In genomic region chr8:117454516-117455116, GRCm38 (mm10) we compare ENCODE assay signal across 16 mouse cellular contexts. TPM values are rescaled to one million over a fixed set of nuclear protein-coding genes. Genes with fewer than 3 reads are reported as not detected.
DNase-seq lines count a peak whose midpoint lies in the region; TF ChIP-seq lines count a peak whose summit lies in the region.
"Had no signal": no experiment of that assay in that cellular context is flagged by ENCODE, and none has a peak within 500 bp of the region (broad histone marks: within the 10 kb centered on the region; RNA-seq: fewer than 3 reads in every experiment).

No protein-coding gene starts in this region.

- TF ChIP-seq CTCF in layer of hippocampus, adult 2 months (conservative IDR thresholded peaks at IDR 0.05) = no peak

- peak; percentile 67 for DNase-seq in adrenal gland, adult 2 months
- no peak for DNase-seq in adrenal gland, postnatal 4 days (ENCODE audit: low spot score in 2 of 2)
- no peak for DNase-seq in layer of hippocampus, adult 2 months (ENCODE audit: low spot score in 2 of 2)
- DNase-seq in layer of hippocampus, adult 9-10 months (ENCODE audit: low spot score) = no peak
- DNase-seq in urinary bladder, postnatal 25 days (ENCODE audit: low spot score) = peak; percentile 21
- DNase-seq in urinary bladder, adult 2 months (ENCODE audit: low spot score) = no peak
- no peak for DNase-seq in kidney, postnatal 36 days
- DNase-seq in layer of hippocampus, postnatal 10 days (ENCODE audit: low spot score in 2 of 2) = no peak
- DNase-seq: B cell, adult 2 months; cerebellum, postnatal 36 days; kidney, adult 11 months; liver, embryonic 13.5 days; lung, postnatal 14 days had no signal

- H3K4me3 ChIP-seq in layer of hippocampus, adult 2 months = no peak overlapping the region
- H3K4me3 ChIP-seq: embryonic facial prominence, embryonic 12.5 days; liver, embryonic 13.5 days; stomach, embryonic 15.5 days had no signal

- peak overlapping the region; percentile 40; the same call in 1 of the 2 replicates for H3K27ac ChIP-seq in layer of hippocampus, adult 2 months
- H3K27ac ChIP-seq: embryonic facial prominence, embryonic 12.5 days; liver, embryonic 13.5 days had no signal

RNA-seq across cellular contexts. Expression of gene Plcg2, which starts 43.5 kb away (rescaled TPM):
- 1 to 10 TPM; 6.1 to 7.0 TPM for total RNA-seq in adrenal gland, adult 2 months (2021)
- 3.1 and 4.3 TPM in 2 replicates for polyA plus RNA-seq in adrenal gland, adult 2 months (2012; rRNA removed)
- total RNA-seq in adrenal gland, postnatal 4 days (2021) = 1 to 10 TPM; 5.5 to 6.2 TPM
- total RNA-seq in layer of hippocampus, adult 2 months (2021) = 1 to 10 TPM; 3.3 to 4.1 TPM
- polyA plus RNA-seq in urinary bladder, adult 2 months (2012; rRNA removed) = 7.2 and 9.6 TPM in 2 replicates
- total RNA-seq in layer of hippocampus, postnatal 10 days (2021) = 1 to 10 TPM; 2.8 to 3.2 TPM
- total RNA-seq: G1E had no signal
- polyA plus RNA-seq: G1E had no signal

Comparison
In these comparisons a context has a peak if more than half of its experiments do, and no peak if none do; other contexts are left out.
1. DNase-seq: peak in adrenal gland, adult 2 months (single experiment) and urinary bladder, postnatal 25 days (single experiment); none in adrenal gland, postnatal 4 days (0 of 2), layer of hippocampus, adult 2 months (0 of 2), layer of hippocampus, adult 9-10 months (single experiment), urinary bladder, adult 2 months (single experiment), kidney, postnatal 36 days (0 of 2) and layer of hippocampus, postnatal 10 days (0 of 2).